Mouse (Mus musculus): ENCODE data around the gene Igf1r.

The Igf1r gene

GRCm38 (mm10) chr7:68129077-68129511, 176.5 kb downstream of the Igf1r start:
- peak; percentile 99 for DNase-seq

GRCm38 (mm10) chr7:68129546-68130253, 177.1 kb downstream of the Igf1r start:
- peak; percentile 95 for DNase-seq

GRCm38 (mm10) chr7:68130950-68131580, 178.4 kb downstream of the Igf1r start:
- peak; percentile 56 for DNase-seq

- DNase-seq, result no peak
Measured at GRCm38 (mm10) chr7:68133679-68134078, 181.1 kb downstream of the Igf1r start.

- peak; percentile 61 for DNase-seq
Measured at GRCm38 (mm10) chr7:68134948-68135347, 182.3 kb downstream of the Igf1r start.

GRCm38 (mm10) chr7:68136056-68136455, 183.4 kb downstream of the Igf1r start:
- no peak for DNase-seq

GRCm38 (mm10) chr7:68139384-68139783, 186.8 kb downstream of the Igf1r start:
- DNase-seq, result no peak

- DNase-seq, result no peak
Measured at GRCm38 (mm10) chr7:68140041-68140807, 187.6 kb downstream of the Igf1r start.

GRCm38 (mm10) chr7:68144266-68144665, 191.6 kb downstream of the Igf1r start:
- DNase-seq, result no peak

- no peak for DNase-seq
Measured at GRCm38 (mm10) chr7:68148297-68149048, 195.8 kb downstream of the Igf1r start.

- DNase-seq, result no peak
Measured at GRCm38 (mm10) chr7:68151892-68152291, 199.3 kb downstream of the Igf1r start.

- DNase-seq, result no peak
Measured at GRCm38 (mm10) chr7:68152458-68152857, 199.8 kb downstream of the Igf1r start.

GRCm38 (mm10) chr7:68153269-68153668, 200.6 kb downstream of the Igf1r start:
- no peak for DNase-seq

GRCm38 (mm10) chr7:68154588-68154987, 202.0 kb downstream of the Igf1r start:
- DNase-seq, result no peak

- DNase-seq, result peak; percentile 23
Measured at GRCm38 (mm10) chr7:68160094-68160791, 207.6 kb downstream of the Igf1r start.

- DNase-seq, result no peak
Measured at GRCm38 (mm10) chr7:68164074-68164473, 211.4 kb downstream of the Igf1r start.

- DNase-seq, result no peak
Measured at GRCm38 (mm10) chr7:68172776-68173175, 220.1 kb downstream of the Igf1r start.

GRCm38 (mm10) chr7:68179672-68180071, 227.0 kb downstream of the Igf1r start:
- DNase-seq, result no peak

GRCm38 (mm10) chr7:68181104-68181503, 228.5 kb downstream of the Igf1r start:
- no peak for DNase-seq

- DNase-seq, result no peak
Measured at GRCm38 (mm10) chr7:68182025-68182424, 229.4 kb downstream of the Igf1r start.

GRCm38 (mm10) chr7:68182773-68183172, 230.1 kb downstream of the Igf1r start:
- no peak for DNase-seq

- peak; percentile 44 for DNase-seq
Measured at GRCm38 (mm10) chr7:68183421-68183820, 230.8 kb downstream of the Igf1r start.

All from lung, postnatal 10 days (tissue).